Mouse (Mus musculus): ENCODE measurements at regions not wholly inside any gene's neighbourhood (a gene's known extent, or its start where the extent isn't known, plus 50 kb on each side); places are given as distances from the start of the nearest gene placed in this dataset.

DNA sequence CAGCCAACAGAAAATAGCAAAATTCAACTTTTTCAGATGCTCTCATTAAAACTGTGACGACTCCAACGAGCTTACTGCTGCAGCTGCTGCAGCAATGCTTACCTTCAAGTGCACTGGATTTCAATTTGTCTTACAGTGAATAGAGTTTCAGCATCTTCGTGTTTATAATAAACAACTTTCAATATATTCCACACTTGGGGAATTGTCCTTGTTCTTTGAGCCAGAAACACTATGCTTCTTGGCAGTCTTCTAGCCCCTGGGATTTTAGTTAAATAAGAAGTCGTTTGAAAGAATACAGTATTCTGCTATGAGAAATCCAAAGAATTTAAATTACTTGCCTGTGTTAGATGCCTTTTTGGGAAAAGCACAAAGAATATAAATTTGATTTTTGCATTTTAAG, 381.9 kb upstream of the Kcnd2 start:
- 32% methylated on average over 4 of the region's 4 CpGs for WGBS
- Histone ChIP-seq H3K4me3 (replicated peaks; ENCODE audit: low read length) (no peak overlapping the region), H3K4me2 (ENCODE audit: low read length) (no peak overlapping the region), H3K36me3 (ENCODE audit: control insufficient read depth, insufficient read depth) (no peaks in the 10 kb centered on the region), H3K27ac (ENCODE audit: low read length) (no peak overlapping the region), H3K4me1 (replicated peaks; ENCODE audit: control insufficient read depth, insufficient read depth, low read length) (no peaks in the 10 kb centered on the region), H3K9me3 (ENCODE audit: control insufficient read depth, low read length) (no peaks in the 10 kb centered on the region), H3K9ac (replicated peaks; ENCODE audit: low read depth, low read length) (no peak overlapping the region), H3K27me3 (replicated peaks; ENCODE audit: control insufficient read depth, insufficient read depth, low read length) (no peaks in the 10 kb centered on the region)
- ATAC-seq: 0 out of 2 replicates have a peak, but pooled peaks have one; percentile 33

DNA sequence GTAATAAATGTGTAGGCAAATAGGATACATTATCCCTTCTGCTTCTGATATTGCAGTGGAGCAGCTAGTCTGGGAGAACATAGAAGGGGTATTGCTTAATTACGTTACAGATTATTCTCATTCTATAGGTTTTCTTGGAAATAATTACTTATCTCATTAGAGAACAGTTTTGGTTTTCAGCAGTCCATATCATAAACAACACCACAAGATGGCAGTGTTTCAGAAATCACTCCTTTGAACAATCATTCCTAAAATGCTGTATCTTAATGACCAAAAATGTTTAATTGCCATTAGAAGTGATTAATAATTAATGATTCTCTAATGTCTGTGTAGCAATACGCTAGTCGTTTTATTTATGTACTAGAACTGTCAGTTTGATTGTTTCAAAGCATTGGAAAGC, 375.2 kb upstream of the Kcnd2 start:
- H3K27ac ChIP-seq (ENCODE audit: low read length): no peak overlapping the region
- no peaks in the 10 kb centered on the region for H3K27me3 ChIP-seq (replicated peaks; ENCODE audit: control insufficient read depth, insufficient read depth, low read length)
- H3K4me3 ChIP-seq (replicated peaks; ENCODE audit: low read length): no peak overlapping the region
- WGBS: 28% methylated on average over 3 of the region's 3 CpGs
- H3K9me3 ChIP-seq (ENCODE audit: control insufficient read depth, low read length): no peaks in the 10 kb centered on the region
- ATAC-seq: no peak
- H3K36me3 ChIP-seq (ENCODE audit: control insufficient read depth, insufficient read depth): no peaks in the 10 kb centered on the region
- no peaks in the 10 kb centered on the region for H3K4me1 ChIP-seq (replicated peaks; ENCODE audit: control insufficient read depth, insufficient read depth, low read length)
- no peak overlapping the region for H3K4me2 ChIP-seq (ENCODE audit: low read length)
- H3K9ac ChIP-seq (replicated peaks; ENCODE audit: low read depth, low read length): no peak overlapping the region
